Mouse (Mus musculus): ENCODE measurements around the gene Tmem127.

DNA sequence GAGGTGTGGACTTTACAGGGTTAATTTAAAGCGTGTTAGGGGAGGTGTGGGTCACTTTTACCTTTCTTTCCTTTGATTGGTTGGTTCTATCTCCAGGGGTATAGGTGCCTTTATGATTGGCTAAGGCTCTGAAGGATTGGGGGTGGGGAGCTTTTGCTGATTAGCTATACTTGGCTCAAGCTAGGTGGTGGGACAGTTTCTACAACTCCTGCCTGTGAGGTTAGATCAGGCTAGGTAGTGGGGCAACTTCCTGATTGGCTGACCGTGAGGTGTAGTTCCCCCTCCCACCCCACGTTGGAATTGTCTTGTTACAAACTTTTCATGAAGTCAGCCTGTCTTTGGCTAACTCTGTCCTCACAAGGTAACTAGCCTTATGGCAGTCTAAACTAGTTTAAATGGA is 59.5 kb downstream of the Tmem127 start:
- TF ChIP-seq CTCF (conservative IDR thresholded peaks at IDR 0.05; ENCODE audit: low read length) (no peak), NANOG (IDR thresholded peaks at IDR 0.05; ENCODE audit: borderline replicate concordance, low read length) (no peak), POU5F1 (IDR thresholded peaks at IDR 0.05; ENCODE audit: borderline replicate concordance, low read length) (no peak)
